Mouse (Mus musculus) liver, adult 2 months (tissue): ENCODE results near the gene Cers5.

Experiments
- CTCF ChIP-seq: fragments of 200-500 bp; IDR thresholded peaks from 2 replicates; pipeline ENCODE4 v1.5.1; 2011; ENCODE audit warnings: low read depth, low read length, control low read depth
- POLR2A ChIP-seq: fragments of 200-500 bp; IDR thresholded peaks from 2 replicates; pipeline ENCODE4 v1.6.1; 2011; ENCODE audit warnings: low read length, control low read depth; ENCODE audit not compliant: insufficient read depth; ENCODE audit errors: extremely low read depth

GRCm38 (mm10) chr15:99797898-99798297 lies 25.2 kb upstream of the Cers5 start:
- TF ChIP-seq CTCF (no peak), POLR2A (no peak)
